Mouse (Mus musculus): ENCODE data around the gene Hmbs. TPM values are rescaled to one million over a fixed set of nuclear protein-coding genes. Genes with fewer than 3 reads are reported as not detected.
"Not testable (repeated sequence)": the region's sequence is repeated elsewhere in the genome, so short reads cannot be mapped to it uniquely, and the experiment has no call there.

Hmbs gene
- total RNA-seq, 2 experiments from 2014 or later = 20.5 to 24.0 TPM

- intact Hi-C loops (cut with DNase I) = no loop called here
- DNase-seq (ENCODE audit: extremely low spot score in 1 of 2, low spot score in 2 of 2) = no peak
These were observed 3.6 kb upstream of the Hmbs start for GRCm38 (mm10) chr9:44347621-44348020.

DNA sequence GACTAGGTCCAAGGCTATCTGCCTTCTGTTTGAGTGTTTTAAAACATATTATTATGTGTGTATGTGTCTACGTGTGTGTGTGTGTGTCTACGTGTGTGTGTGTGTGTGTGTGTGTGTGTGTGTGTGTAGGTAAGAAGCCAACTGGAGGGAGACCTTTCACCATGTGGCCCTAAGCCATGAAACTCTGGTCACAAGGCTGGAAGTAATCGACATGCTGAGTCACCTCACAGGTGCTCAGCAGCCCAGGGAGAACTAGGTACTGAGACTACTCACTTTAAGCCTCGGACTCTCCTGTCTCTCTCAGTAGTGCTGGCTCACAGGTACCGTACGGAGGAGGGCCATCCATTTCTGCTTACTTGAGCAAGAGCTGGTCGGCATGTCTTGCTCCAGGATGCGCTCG, 3.1 kb upstream of the Hmbs start:
- DNase-seq (ENCODE audit: extremely low spot score in 1 of 2, low spot score in 2 of 2) = no peak
- intact Hi-C loops (cut with DNase I) = no loop called here

DNA sequence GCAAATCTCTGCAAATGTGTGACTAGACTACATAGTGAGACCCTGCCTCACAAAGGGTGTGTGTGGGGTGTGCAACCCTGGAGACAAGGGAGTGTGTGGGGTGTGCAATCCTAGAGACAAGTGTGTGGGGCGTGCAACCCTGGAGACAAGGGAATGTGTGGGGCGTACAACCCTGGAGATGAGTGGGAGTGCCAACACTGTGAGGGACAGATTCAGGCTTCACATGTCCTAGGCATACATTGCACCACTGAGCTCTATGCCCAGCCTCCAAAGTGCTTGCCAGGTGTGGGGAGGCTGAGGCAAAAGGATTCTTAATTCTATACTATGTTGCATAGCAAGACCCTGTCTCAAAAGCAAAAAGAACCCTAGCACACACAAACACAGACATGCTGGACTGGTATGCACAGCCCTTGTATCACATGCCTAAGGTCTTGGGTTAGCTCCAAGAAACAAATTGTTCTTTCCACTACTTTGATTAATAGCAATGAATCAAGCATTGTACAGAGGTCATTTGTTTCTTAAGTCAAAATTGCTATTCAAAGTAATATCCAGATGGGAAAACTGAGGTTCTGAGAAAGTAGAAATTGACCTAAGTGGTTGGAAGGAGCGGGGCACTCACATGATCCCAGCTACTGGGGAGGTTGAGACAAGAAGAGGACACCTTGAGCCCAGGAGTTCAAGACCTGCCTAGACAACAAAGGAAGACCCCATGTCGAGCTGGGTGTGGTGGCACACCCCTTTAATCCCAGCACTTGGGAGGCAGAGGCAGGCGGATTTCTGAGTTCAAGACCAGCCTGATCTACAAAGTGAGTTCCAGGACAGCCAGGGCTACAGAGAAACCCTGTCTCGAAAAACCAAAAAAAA, 1.8 kb upstream of the Hmbs start:
- intact Hi-C loops (cut with DNase I) = no loop called here

GRCm38 (mm10) chr9:44343290-44343689, 738 bp downstream of the Hmbs start:
- no peak for DNase-seq (ENCODE audit: extremely low spot score in 1 of 2, low spot score in 2 of 2)
- intact Hi-C loops (cut with DNase I) = no loop called here

More for the DNA sequence above, 1.8 kb upstream of the Hmbs start:
- DNase-seq (ENCODE audit: extremely low spot score in 1 of 2, low spot score in 2 of 2) = no peak

DNA sequence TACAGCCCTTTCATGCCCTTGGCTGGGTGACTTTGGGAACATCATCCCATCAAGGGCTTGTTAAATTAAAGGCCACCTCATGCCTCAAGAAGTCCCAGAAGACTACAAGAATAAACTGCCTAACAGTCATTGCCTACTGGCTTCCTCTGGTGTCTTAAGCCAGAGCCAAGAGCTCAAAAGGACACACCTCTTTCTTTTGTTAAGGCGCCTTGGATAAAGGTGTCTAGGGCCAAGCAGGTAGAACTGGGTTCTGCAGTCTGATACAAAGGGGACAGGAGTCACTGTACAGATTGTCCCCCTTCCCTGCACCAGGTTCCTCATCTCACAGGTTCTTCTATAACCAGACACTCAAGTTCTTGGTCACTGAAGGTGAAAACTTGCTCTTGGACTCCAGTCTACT, 1.4 kb downstream of the Hmbs start:
- DNase-seq (ENCODE audit: extremely low spot score in 1 of 2, low spot score in 2 of 2) = no peak
- intact Hi-C loops (cut with DNase I) = no loop called here

- intact Hi-C loops (cut with DNase I) = no loop called here
- no peak for DNase-seq (ENCODE audit: extremely low spot score in 1 of 2, low spot score in 2 of 2)
These were observed 1.9 kb downstream of the Hmbs start for GRCm38 (mm10) chr9:44342173-44342572.

DNA sequence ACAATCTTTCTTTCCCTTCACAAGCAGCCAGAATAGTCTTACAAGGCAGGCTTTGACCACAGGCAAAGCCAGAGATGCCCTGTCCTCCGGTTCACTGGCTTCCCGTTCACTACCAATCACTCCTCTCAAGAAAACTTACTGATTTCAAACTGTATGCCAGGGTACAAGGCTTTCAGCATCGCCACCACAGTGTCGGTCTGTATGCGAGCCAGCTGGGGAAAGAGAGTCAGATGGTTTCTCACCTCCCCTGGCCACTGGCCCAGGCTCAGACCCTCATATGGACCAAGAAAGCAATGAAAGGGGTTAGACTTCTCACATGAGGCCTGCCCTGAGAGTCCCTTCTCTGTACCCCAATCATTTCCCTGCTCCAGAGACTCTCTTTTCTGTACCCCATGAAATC, 2.5 kb downstream of the Hmbs start:
- intact Hi-C loops (cut with DNase I) = no loop called here
- no peak for DNase-seq (ENCODE audit: extremely low spot score in 1 of 2, low spot score in 2 of 2)

DNA sequence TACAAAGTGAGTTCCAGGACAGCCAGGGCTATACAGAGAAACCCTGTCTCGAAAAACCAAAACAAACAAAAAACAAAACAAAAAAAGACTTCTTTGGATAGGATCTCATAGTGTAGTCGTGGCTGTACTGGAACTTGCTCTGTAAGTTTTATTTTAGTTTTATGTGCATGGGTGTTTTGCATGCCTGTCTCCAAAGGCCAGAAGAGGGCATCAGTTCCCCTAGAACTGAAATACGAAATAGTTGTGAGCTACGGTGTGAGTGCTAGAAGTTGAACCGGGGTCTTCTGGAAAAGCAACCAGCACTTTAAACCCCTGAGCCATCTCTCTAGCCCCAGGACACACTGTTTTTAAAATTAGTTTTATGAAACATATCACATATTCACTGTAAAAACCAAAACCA, 5.5 kb downstream of the Hmbs start:
- intact Hi-C loops (cut with DNase I) = loop anchor here (10.0 kb wide), 1 partner anchor 214 kb away; no protein-coding TSS in a partner anchor
- DNase-seq (ENCODE audit: extremely low spot score in 1 of 2, low spot score in 2 of 2) = no peak

DNA sequence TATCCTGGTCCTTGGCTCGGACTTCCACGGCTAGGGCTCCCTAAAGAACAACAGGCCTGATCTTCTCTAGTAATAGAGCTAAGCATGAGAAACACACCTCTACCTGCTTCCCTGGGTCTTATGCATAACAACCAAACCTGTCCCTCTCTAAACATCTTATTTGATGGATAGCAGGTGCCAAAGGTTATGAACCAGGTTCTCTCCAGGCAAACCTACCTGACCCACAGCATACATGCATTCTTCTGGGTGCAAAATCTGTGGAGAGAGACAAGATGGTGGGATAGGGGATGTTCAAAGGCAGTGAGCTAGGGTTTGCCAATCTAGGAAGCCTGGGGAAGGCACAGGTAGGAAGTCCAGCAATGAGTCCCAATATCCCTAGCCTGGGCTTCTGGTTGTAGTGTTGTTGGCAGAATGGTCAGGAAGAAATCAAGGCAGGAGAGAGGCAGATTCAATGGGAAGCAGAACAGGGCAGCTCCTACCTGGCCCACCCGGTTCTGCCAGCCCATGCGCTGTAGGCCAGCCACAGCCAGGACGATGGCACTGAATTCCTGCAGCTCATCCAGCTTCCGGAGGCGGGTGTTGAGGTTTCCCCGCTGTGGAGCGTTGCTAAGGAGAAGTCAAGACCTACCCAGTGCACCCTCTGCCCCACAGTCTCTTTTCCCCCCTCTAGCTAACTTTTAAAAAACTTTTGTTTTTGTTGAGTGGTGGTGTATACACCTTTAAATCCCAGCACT, 6.4 kb downstream of the Hmbs start:
- intact Hi-C loops (cut with DNase I) = loop anchor here (10.0 kb wide), 1 partner anchor 213 kb away; no protein-coding TSS in a partner anchor
- DNase-seq (ENCODE audit: extremely low spot score in 1 of 2, low spot score in 2 of 2) = no peak

DNA sequence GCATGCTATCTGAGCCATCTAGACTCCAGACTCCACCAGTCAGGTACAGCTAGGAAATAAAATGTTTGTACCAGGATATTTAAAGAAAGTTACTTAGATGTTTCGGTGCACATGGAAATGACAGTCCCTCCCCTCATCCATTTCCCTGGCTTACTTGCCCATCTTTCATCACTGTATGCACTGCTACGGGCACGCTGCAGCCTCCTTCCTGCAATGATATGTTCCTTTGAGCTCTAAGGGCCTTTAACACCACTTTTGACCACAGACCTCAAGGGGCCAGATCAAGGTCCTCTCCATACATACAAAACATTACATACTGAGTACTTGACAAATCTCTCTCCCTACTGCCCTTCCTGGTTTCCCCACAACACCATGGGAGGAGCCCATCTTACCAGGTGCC, 7.1 kb downstream of the Hmbs start:
- DNase-seq (ENCODE audit: extremely low spot score in 1 of 2, low spot score in 2 of 2) = no peak
- intact Hi-C loops (cut with DNase I) = loop anchor here (10.0 kb wide), 1 partner anchor 212 kb away; no protein-coding TSS in a partner anchor

DNA sequence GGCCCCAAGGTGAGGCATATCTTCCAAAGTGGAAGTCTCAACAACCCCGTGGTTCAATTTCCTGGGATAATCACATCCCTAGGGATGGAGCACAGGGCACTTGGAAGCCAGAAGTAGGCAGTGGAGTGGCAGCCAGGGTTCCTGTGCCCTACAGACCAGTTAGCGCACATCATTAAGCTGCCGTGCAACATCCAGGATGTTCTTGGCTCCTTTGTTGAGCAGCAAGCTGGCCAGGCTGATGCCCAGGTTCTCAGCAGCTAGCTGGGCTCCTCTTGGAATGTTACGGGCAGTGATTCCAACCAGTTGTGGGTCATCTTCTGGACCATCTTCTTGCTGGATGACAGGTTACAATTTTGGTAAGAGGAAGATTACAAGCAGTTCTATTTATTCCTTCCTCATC, 7.5 kb downstream of the Hmbs start:
- intact Hi-C loops (cut with DNase I) = loop anchor here (10.0 kb wide), 1 partner anchor 212 kb away; no protein-coding TSS in a partner anchor
- not testable (repeated sequence) for DNase-seq (ENCODE audit: extremely low spot score in 1 of 2, low spot score in 2 of 2)

- intact Hi-C loops (cut with DNase I) = loop anchor here (10.0 kb wide), 1 partner anchor 211 kb away; no protein-coding TSS in a partner anchor
- DNase-seq (ENCODE audit: extremely low spot score in 1 of 2, low spot score in 2 of 2) = no peak
These were observed 8.0 kb downstream of the Hmbs start for GRCm38 (mm10) chr9:44336093-44336406.

GRCm38 (mm10) chr9:44335331-44336092, 8.5 kb downstream of the Hmbs start:
- intact Hi-C loops (cut with DNase I) = loop anchor here (10.0 kb wide), 1 partner anchor 211 kb away; no protein-coding TSS in a partner anchor
- peak in 1 of 2 experiments; percentile 34 for DNase-seq (ENCODE audit: extremely low spot score in 1 of 2, low spot score in 2 of 2)

GRCm38 (mm10) chr9:44334396-44335330, 9.4 kb downstream of the Hmbs start, which contains the start of gene H2afx:
H2afx (plus strand) TSS chr9:44334694.
- intact Hi-C loops (cut with DNase I) = loop anchor here (10.0 kb wide), 1 partner anchor 210 kb away; no protein-coding TSS in a partner anchor
- DNase-seq (ENCODE audit: extremely low spot score in 1 of 2, low spot score in 2 of 2) = peak; percentile 98 to 100

DNA sequence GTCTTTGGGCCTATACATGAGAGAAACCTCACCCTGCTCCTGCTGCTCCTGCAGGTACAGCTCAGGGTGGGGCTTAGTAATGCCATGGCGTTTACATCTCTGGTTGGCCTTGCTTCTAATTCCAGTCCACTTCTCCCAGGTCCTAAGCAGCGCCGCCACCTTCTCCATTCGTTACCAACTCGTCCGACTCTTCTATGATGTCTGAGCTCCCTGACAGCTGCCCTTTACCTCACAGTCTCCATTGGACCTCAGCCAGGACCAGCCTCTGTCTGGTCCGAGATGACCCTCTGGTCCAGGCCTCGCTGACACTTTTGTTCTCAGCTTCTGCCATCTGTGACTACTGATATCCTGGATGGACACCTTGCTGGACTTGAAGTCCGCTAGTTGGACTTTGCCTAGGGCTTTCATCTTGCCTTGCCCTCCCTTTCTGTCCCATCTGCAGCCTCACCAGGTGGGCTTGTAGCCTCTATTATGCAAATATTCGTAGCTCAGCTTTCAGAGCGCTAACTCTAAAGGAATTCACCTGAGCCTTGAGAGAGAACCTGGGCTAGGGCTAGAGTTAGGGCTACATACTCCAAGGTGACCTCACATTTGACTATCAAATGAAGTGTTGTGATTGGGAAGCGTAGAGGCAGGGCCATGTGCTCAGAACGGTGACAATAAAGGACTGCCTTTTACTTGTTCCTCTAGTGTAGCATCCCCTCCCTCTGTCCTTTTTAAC, 10.9 kb downstream of the Hmbs start:
- intact Hi-C loops (cut with DNase I) = loop anchor here (10.0 kb wide), 1 partner anchor 208 kb away; no protein-coding TSS in a partner anchor
- DNase-seq (ENCODE audit: extremely low spot score in 1 of 2, low spot score in 2 of 2) = peak in 1 of 2 experiments; percentile 43

DNA sequence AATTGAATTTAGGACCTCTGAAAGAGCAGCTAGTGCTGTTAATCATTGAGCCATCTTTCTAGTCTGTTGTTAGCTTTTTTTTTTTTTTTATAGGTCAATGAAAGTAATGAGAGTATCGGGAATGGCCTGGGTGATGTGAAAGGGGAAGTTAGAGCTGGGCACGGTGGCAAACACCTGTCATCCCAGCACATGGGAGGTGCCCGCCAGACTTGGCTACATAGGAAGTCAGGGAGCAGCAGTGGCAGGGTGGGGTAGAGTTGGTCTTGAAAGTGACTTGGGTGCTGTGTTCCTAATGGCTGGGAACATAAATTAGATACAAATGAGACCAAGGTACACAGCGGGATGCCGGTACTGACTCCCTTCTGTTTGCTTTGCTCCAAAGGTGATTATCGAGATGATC, 13.3 kb downstream of the Hmbs start:
- no peak for DNase-seq (ENCODE audit: extremely low spot score in 1 of 2, low spot score in 2 of 2)
- intact Hi-C loops (cut with DNase I) = loop anchor here (10.0 kb wide), 1 partner anchor 206 kb away; no protein-coding TSS in a partner anchor

DNA sequence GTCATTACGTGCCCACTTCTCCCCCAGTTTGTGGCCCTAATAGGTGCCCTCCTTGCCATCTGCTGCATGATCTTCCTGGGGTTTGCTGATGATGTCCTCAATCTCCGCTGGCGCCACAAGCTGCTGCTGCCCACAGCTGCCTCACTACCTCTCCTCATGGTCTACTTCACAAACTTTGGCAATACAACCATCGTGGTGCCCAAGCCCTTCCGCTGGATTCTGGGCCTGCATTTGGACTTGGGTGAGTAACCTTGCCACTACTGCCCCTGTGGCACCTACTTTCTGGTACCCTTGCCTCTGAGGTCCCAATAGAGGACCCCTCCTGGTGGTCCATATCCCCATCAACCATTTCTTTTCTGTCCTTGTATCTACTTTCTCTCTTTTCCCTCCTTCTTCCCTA, 16.1 kb downstream of the Hmbs start:
- intact Hi-C loops (cut with DNase I) = no loop called here

More for the DNA sequence above, 16.1 kb downstream of the Hmbs start:
- no peak for DNase-seq (ENCODE audit: extremely low spot score in 1 of 2, low spot score in 2 of 2)
